Mouse (Mus musculus) heart, postnatal 25 days (tissue): ENCODE data around the gene Hsd17b1. TPM values are rescaled to one million over a fixed set of nuclear protein-coding genes. Genes with fewer than 3 reads are reported as not detected.

ENCODE experiments used
- DNase-seq: peaks from one replicate; pipeline ENCODE4 v3.0.0; 2022; ENCODE audit warnings: low spot score
- intact Hi-C: fragments of 180-260 bp; cut with DNase I; formaldehyde crosslinking; loops from one replicate; pipeline ENCODE4 v1.15.1; 2025
- total RNA-seq, 2 experiments: library from RNA; stranded (reverse); gene quantifications; 2 replicates each; pipeline ENCODE4 v1.2.3; 2021

The Hsd17b1 gene
- total RNA-seq, 2 experiments from 2014 or later, result 0.55 to 0.64 TPM

GRCm38 (mm10) chr11:101058726-101059125, 19.5 kb upstream of the Hsd17b1 start:
- DNase-seq, result peak; percentile 51
- intact Hi-C loops, result loop anchor here (2.0 kb wide), 1 partner anchor 100 kb away; no protein-coding TSS in a partner anchor

GRCm38 (mm10) chr11:101059473-101059872, 18.7 kb upstream of the Hsd17b1 start:
- no peak for DNase-seq
- intact Hi-C loops, result loop anchor here (2.0 kb wide), 1 partner anchor 101 kb away; no protein-coding TSS in a partner anchor

GRCm38 (mm10) chr11:101060126-101060525, 18.1 kb upstream of the Hsd17b1 start:
- intact Hi-C loops, result loop anchor here (10.0 kb wide), 2 partner anchors 315 to 345 kb away; partner anchors contain the start of genes Hspb9 and Kat2a
- peak; percentile 78 for DNase-seq

GRCm38 (mm10) chr11:101061049-101061448, 17.2 kb upstream of the Hsd17b1 start:
- no peak for DNase-seq
- intact Hi-C loops, result loop anchor here (10.0 kb wide), 2 partner anchors 316 to 346 kb away; partner anchors contain the start of genes Hspb9 and Kat2a

- intact Hi-C loops, result loop anchor here (10.0 kb wide), 2 partner anchors 318 to 348 kb away; partner anchors contain the start of genes Hspb9 and Kat2a
- DNase-seq, result peak; percentile 74
Measured at GRCm38 (mm10) chr11:101062165-101062884, 15.9 kb upstream of the Hsd17b1 start.

GRCm38 (mm10) chr11:101062971-101063675, 15.1 kb upstream of the Hsd17b1 start:
- DNase-seq, result no peak
- intact Hi-C loops, result loop anchor here (10.0 kb wide), 2 partner anchors 318 to 348 kb away; partner anchors contain the start of genes Hspb9 and Kat2a

- peak; percentile 73 for DNase-seq
- intact Hi-C loops, result loop anchor here (10.0 kb wide), 2 partner anchors 319 to 349 kb away; partner anchors contain the start of genes Hspb9 and Kat2a
Measured at GRCm38 (mm10) chr11:101063676-101064327, 14.4 kb upstream of the Hsd17b1 start.

- intact Hi-C loops, result loop anchor here (10.0 kb wide), 2 partner anchors 320 to 350 kb away; partner anchors contain the start of genes Hspb9 and Kat2a
- DNase-seq, result no peak
Measured at GRCm38 (mm10) chr11:101064462-101064861, 13.7 kb upstream of the Hsd17b1 start.

GRCm38 (mm10) chr11:101065002-101065401, 13.2 kb upstream of the Hsd17b1 start:
- intact Hi-C loops, result loop anchor here (10.0 kb wide), 2 partner anchors 320 to 350 kb away; partner anchors contain the start of genes Hspb9 and Kat2a
- no peak for DNase-seq

GRCm38 (mm10) chr11:101066549-101067412, 11.4 kb upstream of the Hsd17b1 start:
- intact Hi-C loops, result loop anchor here (2.0 to 10.0 kb wide), 3 partner anchors 84 to 352 kb away; partner anchors contain the start of genes Hspb9 and Kat2a
- peak; percentile 59 for DNase-seq

GRCm38 (mm10) chr11:101069391-101070188, 8.6 kb upstream of the Hsd17b1 start, which contains the start of gene Naglu:
Naglu (plus strand) TSS chr11:101070012.
- peak; percentile 94 for DNase-seq
- intact Hi-C loops, result loop anchor here (10.0 kb wide), 2 partner anchors 325 to 355 kb away; partner anchors contain the start of genes Hspb9 and Kat2a

- intact Hi-C loops, result no loop called here
- no peak for DNase-seq
Measured at GRCm38 (mm10) chr11:101070189-101070527, 8.1 kb upstream of the Hsd17b1 start.

- DNase-seq, result no peak
- intact Hi-C loops, result no loop called here
Measured at GRCm38 (mm10) chr11:101070987-101071386, 7.2 kb upstream of the Hsd17b1 start.

- intact Hi-C loops, result no loop called here
- no peak for DNase-seq
Measured at GRCm38 (mm10) chr11:101071810-101072428, 6.3 kb upstream of the Hsd17b1 start.

- intact Hi-C loops, result no loop called here
- DNase-seq, result no peak
Measured at GRCm38 (mm10) chr11:101079746-101080145, 1.5 kb downstream of the Hsd17b1 start.

- no peak for DNase-seq
- intact Hi-C loops, result no loop called here
Measured at GRCm38 (mm10) chr11:101080421-101080820, 2.2 kb downstream of the Hsd17b1 start.

GRCm38 (mm10) chr11:101081659-101082058, 3.4 kb downstream of the Hsd17b1 start:
- DNase-seq, result no peak
- intact Hi-C loops, result loop anchor here (1.0 kb wide), 1 partner anchor 93 kb away; no protein-coding TSS in a partner anchor
